Mouse (Mus musculus) MEL (cell line): ENCODE data around the gene Opcml.

ENCODE experiments used
- CHD1 ChIP-seq: IDR thresholded peaks from 2 replicates; pipeline ENCODE4 v1.6.1; 2012; ENCODE audit warnings: low read depth, mild to moderate bottlenecking, inconsistent platforms, low read length, improper control_type of control experiment
- CTCF ChIP-seq, 3 experiments: IDR thresholded peaks in 2 of 3; conservative IDR thresholded peaks in 1 of 3; 2 replicates each; pipeline ENCODE4 v1.5.1; 2011 to 2012; ENCODE audit warnings: low read length in 3 of 3, low read depth in 2 of 3, mild to moderate bottlenecking in 2 of 3, improper control_type of control experiment in 1 of 3, inconsistent platforms in 1 of 3, mixed read lengths in 1 of 3, moderate library complexity in 1 of 3; ENCODE audit not compliant: control insufficient read depth in 1 of 3, insufficient read depth in 1 of 3, poor library complexity in 1 of 3, severe bottlenecking in 1 of 3
- E2F4 ChIP-seq: IDR thresholded peaks from 2 replicates; pipeline ENCODE4 v1.6.1; 2011; ENCODE audit warnings: low read depth, low read length, improper control_type of control experiment, borderline replicate concordance
- EP300 ChIP-seq, 2 experiments: IDR thresholded peaks; 2 replicates each; pipeline ENCODE4 v1.6.1; 2011; ENCODE audit warnings: improper control_type of control experiment in 2 of 2, low read length in 2 of 2, low read depth in 1 of 2, mild to moderate bottlenecking in 1 of 2
- HCFC1 ChIP-seq: IDR thresholded peaks from 2 replicates; pipeline ENCODE4 v1.6.1; 2012; ENCODE audit warnings: low read depth, mild to moderate bottlenecking, inconsistent platforms, low read length, improper control_type of control experiment, moderate library complexity
- MAZ ChIP-seq: IDR thresholded peaks from 2 replicates; pipeline ENCODE4 v1.6.1; 2012; ENCODE audit warnings: low read depth, mild to moderate bottlenecking, inconsistent platforms, low read length, improper control_type of control experiment
- NELFE ChIP-seq: IDR thresholded peaks from 2 replicates; pipeline ENCODE4 v1.6.1; 2011; ENCODE audit warnings: low read depth, low read length, improper control_type of control experiment
- POLR2A ChIP-seq, 2 experiments: IDR thresholded peaks; 2 replicates each; pipeline ENCODE4 v1.6.1; 2011 to 2012; ENCODE audit warnings: low read length in 2 of 2, mild to moderate bottlenecking in 2 of 2, control low read depth in 1 of 2, improper control_type of control experiment in 1 of 2, low read depth in 1 of 2, moderate library complexity in 1 of 2; ENCODE audit not compliant: control insufficient read depth in 1 of 2, insufficient read depth in 1 of 2, poor library complexity in 1 of 2
- POLR2AphosphoS5 ChIP-seq: IDR thresholded peaks from 2 replicates; pipeline ENCODE4 v1.6.1; 2012; ENCODE audit warnings: low read depth, borderline replicate concordance, mild to moderate bottlenecking, inconsistent platforms, low read length, moderate library complexity, mixed read lengths
- SIN3A ChIP-seq: IDR thresholded peaks from 2 replicates; pipeline ENCODE4 v1.6.1; 2012; ENCODE audit warnings: low read length, improper control_type of control experiment, inconsistent platforms
- TCF12 ChIP-seq: IDR thresholded peaks from 2 replicates; pipeline ENCODE4 v1.6.1; 2014; ENCODE audit warnings: low read depth, mild to moderate bottlenecking, inconsistent platforms, low read length, improper control_type of control experiment, moderate library complexity
- ZC3H11A ChIP-seq: IDR thresholded peaks from 2 replicates; pipeline ENCODE4 v1.6.1; 2012; ENCODE audit warnings: low read depth, mild to moderate bottlenecking, inconsistent platforms, low read length, improper control_type of control experiment
- ZNF384 ChIP-seq: IDR thresholded peaks from 2 replicates; pipeline ENCODE4 v1.6.1; 2012; ENCODE audit warnings: low read depth, mild to moderate bottlenecking, inconsistent platforms, low read length, improper control_type of control experiment

DNA sequence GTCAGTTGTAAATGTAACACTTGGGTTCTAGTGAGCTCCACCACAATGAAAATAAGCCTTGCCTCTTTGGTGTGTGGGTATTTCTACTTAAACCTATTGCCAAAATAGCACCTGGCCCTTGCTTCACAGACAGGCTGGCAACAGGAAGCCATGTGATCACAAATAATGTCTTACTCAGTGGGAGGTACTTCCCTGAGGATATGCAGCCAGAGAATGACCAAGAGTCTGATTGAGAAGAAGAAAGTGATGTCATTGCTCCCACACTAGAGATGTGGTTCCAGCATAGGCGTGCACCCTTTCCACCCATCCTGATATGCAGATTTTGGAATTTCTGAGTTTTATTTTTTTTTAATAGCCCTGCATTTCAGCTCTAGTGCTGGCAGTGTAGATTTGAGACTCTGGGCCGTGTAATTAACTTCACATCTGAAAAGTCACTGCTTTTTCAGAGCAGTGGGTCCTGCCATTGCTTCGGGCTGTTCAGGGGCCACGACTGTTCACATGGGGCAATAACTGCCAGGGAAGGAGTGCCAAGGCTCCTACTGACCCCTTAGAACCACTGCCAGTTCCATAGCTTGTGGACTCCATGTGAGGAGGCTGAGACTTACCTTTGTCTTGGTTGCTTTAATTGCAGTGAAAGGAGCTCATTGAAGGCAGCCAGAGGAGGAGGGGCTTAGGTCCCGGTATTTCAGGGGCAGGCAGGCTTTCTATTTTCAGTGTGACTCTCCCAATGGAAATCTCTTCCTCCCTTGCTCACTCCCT lies 649.0 kb downstream of the Opcml start:
- TF ChIP-seq MAZ = no peak
- TF ChIP-seq CTCF (IDR thresholded peaks at IDR 0.05 in 2 of 3, conservative IDR thresholded peaks at IDR 0.05 in 1 of 3; ENCODE audit: control insufficient read depth in 1 of 3, insufficient read depth in 1 of 3, low read depth in 2 of 3, low read length in 3 of 3, poor library complexity in 1 of 3, severe bottlenecking in 1 of 3) = no peak
- no peak for TF ChIP-seq HCFC1
- TF ChIP-seq POLR2A (IDR thresholded peaks at IDR 0.05; ENCODE audit: control insufficient read depth in 1 of 2, insufficient read depth in 1 of 2, low read depth in 1 of 2, low read length in 2 of 2, poor library complexity in 1 of 2) = no peak
- no peak for TF ChIP-seq SIN3A
- no peak for TF ChIP-seq NELFE
- TF ChIP-seq POLR2AphosphoS5 = no peak
- no peak for TF ChIP-seq CHD1
- TF ChIP-seq E2F4 = no peak
- TF ChIP-seq ZNF384 = no peak
- no peak for TF ChIP-seq EP300 (IDR thresholded peaks at IDR 0.05; ENCODE audit: low read depth in 1 of 2, low read length in 2 of 2)
- no peak for TF ChIP-seq TCF12
- TF ChIP-seq ZC3H11A = no peak
